Mouse (Mus musculus): ENCODE data around the gene Atp9a. TPM values are rescaled to one million over a fixed set of nuclear protein-coding genes. Genes with fewer than 3 reads are reported as not detected.
"Not testable (repeated sequence)": the region's sequence is repeated elsewhere in the genome, so short reads cannot be mapped to it uniquely, and the experiment has no call there.

Gene Atp9a
- total RNA-seq (2022): 100 to 1,000 TPM in 2 of 4 experiments, 10 to 100 TPM in 2; 82.4 to 126 (median 105) TPM

- peak; percentile 45 for DNase-seq
Measured at GRCm38 (mm10) chr2:168742059-168742627, at the start of gene Atp9a. TSS of gene Atp9a (minus strand) at chr2:168742409.

DNA sequence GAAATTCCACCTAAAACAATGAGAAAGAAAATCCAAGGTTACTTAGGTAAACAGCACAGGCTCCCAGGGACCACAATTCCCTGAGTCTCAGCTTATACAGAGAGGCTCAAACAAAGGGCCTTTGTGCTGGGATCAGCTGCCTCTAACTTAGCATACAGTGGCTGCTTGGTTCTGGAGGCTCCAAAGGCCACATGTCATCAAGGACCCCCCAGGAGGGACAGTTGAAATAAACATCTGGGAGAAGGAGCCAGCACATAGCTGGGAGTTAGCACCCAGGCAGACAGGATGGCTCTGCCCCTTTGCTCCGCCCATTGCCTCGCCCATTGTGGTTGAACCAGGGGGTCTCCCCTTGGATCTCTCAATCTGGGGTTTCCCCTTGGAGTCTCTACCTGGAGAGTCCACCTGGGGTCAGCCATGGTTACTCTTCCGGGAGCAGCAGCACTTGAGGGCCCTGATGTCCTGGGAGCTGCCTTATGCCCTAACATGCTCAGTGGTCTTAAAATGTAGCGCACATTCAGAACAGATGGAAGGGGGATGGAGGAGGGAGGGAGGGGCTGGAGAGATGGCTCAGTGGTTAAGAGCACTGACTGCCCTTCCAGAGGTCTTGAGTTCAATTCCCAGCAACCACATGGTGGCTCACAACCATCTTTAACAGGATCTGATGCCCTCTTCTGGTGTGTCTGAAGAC is 49.0 kb upstream of the Atp9a start:
- DNase-seq: no peak

DNA sequence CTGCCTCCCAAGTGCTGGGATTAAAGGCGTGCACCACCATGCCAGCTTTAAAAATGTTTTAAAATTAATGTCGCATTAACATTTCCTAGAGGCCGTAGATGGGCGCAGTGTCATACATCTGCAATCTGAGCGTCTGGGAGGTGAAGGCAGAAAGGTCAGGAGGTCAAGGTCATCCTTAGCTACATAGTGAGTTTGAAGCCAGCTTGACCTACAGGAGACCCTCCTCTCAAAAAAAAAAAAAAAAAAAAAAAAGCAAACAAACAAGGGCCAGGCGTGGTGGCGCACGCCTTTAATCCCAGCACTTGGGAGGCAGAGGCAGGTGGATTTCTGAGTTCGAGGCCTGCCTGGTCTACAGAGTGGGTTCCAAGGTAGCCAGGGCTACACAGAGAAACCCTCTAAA is 44.0 kb upstream of the Atp9a start:
- no peak for DNase-seq

DNA sequence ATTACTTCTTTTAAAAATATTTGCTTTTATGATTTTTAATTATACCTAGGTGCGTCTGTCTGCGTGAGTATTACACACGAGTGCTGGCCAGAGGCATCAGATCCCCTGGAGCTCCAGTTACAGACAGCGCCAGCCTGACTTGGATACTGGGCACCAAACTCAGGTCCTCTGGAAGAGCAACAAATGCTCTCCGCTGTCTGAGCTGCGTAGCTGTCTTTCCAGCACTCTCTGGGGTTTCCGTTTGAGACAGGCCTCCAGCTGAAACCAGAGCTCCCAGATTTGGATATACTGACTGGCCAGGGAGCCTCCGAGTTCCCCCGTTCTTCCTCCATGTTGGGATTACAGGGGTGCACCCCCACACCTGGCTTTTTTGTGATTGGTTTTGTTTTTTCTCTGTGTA is 38.4 kb upstream of the Atp9a start:
- no peak for DNase-seq

DNA sequence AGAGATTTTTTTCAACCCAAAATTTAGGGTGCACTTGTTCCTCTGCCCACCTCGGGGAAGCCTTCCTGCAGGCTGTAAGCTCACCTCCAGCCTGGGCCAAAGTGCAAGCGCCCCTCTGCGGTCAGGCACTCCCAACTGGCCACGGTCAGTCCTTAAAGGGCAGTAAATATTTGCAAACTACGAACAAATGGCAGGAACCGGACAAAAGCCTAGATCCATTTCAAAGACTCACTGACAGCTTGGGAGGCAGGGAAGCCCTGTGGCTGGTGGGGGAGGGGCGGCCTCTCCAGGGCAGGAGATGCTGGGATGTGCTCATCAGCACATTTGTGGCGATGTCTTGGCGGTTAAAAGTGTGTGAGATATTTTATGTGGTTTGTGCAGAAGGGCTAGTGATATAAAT is 37.8 kb upstream of the Atp9a start:
- DNase-seq: no peak

- DNase-seq: no peak
Measured at GRCm38 (mm10) chr2:168777481-168777880, 35.3 kb upstream of the Atp9a start.

DNA sequence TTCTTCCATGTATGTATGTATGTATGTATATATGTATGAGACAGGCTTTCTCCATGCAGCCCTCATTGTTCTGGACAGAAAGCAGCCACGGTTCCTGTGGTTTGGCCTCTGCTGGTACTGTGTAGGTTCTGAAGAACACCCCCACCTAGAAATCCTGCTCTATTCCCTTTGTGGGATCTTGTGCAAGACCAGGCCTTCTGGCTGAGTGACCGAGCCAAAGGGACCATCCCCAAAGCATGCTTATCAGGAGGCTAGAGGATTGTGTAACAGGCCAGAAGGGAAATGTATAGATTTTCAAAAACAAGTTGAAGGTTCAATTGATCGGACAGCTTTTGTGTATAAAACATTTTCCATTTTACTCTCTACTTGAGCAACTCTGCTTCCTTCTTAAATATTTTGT is 34.0 kb upstream of the Atp9a start:
- no peak for DNase-seq

DNA sequence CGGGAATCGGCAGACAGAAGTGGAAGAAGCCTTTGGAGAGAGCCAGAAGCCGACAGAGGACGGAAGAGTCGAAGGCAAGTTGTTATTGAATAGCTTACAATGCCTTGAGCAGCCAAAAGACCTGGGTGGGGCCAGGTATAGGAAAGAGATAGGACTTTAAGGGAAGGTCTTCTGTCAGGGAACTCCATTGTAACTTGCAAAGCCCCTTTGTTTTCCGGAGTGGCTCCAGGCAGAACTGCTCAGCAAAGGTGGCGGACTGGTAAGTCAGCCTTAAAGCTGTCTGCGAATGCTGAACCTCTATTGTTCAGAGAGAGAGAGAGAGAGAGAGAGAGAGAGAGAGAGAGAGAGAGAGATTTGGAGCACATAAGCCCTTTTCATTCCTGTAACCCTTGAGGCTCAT is 27.1 kb upstream of the Atp9a start:
- DNase-seq: no peak

GRCm38 (mm10) chr2:168767582-168767981 is 25.4 kb upstream of the Atp9a start, which contains the start of gene Sall4:
TSS of gene Sall4 (minus strand) at chr2:168767943.
- no peak for DNase-seq

DNA sequence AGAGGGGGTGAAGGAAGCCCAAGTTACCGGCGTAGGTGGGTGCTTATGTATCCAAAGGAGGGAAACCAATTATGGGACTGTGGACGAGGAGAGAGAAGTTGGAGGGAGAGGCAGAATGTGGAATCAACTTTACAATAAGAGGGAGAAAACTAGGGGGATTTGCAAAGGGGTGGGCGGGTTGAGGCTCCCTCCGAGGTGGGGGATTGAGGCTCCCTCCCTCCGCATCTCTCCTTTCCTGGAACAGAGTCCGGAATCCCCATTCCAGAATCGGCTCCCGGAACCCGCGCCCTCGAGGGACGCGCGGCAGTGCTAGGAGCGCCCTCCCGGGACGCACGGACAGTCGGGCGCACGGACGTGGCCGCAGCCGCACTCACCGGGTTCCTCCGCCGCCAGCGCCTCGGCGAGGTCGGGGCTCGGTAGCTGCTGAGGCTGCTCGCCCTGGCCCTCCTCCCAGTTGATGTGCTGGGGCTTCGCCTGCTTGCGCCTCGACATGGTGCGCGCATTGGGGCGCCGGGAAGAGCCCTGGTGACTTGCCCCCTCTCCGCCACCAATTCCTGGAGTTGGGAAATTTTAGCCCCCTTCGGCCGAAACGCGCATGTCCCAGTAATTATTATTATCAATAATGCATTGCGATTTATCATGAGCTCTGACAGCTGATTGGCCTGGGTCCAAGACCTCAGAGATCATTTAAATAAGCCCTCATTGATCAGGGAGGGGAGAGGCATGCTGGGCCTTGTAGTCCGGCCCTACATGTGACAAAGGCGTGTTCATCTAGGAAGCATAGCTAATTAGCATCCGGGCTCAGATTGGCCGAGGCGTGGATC is 24.5 kb upstream of the Atp9a start:
- DNase-seq: no peak

GRCm38 (mm10) chr2:168765696-168766537 is 23.7 kb upstream of the Atp9a start:
- DNase-seq: no peak

DNA sequence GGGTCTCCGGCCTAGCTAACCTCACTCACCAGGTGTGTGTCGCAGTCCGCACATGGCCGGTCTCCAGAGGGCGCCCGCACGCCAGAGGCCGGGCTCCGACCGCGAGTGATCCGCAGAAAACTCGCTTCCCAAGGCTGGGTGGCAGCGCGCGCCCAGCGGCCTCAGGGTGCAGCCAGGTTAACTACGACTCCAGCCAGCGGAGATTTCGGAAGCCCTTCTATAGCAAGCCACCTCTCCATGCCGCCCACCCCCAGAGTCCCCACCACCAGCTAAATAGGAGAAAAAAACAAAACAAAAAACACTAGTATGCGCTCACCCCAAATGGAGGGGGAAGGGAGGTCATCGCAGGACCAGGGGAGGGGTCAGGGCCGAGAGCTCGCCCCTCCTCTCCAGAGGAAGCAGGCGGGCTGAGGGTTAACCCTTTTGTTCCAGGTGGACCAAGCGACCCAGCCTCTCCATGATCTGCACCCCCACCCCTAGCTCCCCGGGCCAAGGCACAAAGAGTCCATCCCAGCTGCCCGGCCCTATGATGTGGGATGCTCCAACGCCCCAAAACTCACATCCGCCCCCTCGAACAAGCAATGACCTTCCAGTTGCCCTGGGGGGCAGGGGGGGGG is 23.0 kb upstream of the Atp9a start:
- DNase-seq: no peak

DNA sequence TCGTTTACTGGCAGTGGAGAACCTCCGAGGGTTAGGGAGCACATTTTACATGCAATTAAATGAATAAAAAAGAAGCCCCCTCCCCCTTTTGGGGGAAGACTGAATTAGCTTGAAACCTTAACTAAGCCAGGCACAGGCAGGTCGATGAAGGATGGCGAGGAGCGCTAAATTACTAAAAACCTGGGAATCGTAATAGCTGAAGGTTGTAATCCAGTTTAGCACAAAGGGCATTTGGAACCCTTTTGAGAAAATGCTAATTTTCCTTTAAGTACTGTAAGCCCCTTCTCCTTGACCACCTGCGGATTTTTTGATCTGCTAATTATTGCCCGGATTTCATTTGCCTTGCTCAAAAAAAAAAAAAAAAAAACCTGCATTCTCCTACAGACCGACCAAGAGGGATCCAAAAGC is 22.3 kb upstream of the Atp9a start:
- no peak for DNase-seq

- DNase-seq: no peak
Measured at GRCm38 (mm10) chr2:168763785-168764184, 21.6 kb upstream of the Atp9a start.

DNA sequence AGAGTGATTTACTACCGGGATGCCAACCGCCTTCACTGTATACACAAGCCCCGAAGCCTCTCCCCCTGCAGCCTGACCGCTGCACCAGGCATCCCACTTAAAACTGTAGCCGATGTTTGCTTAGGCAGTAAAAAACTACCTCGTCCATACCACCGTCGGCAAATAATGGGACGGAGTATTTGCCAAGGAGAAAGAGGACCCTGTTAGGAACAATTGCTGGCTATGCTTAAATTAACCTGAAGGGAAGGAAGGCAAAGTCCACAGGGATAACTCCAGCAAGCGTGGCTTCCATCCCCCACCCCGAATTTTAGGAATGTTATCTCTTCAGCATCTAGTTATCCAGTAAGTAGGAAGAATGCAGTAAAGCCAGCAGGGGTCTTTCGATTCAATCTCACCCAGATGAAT is 20.2 kb upstream of the Atp9a start:
- DNase-seq: no peak

DNA sequence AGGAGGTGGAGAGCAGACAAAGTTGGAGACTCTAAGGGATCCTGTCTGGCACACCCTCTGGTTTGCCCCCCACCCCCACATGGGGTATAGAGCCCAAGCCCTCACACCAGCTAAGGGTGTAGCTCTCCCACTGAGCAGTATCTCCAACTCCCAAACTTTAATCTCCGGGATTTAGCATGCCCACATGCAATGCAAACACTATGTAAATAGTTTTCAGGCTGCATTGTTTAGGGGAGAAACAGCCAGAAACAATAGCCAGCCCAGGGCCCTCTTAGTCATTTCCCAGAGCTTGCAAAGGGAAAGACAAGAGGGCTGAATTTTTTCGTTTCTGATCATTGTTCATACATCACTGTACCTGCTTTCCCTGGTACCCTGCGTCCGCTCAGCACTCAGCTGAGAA is 19.7 kb upstream of the Atp9a start:
- no peak for DNase-seq

DNA sequence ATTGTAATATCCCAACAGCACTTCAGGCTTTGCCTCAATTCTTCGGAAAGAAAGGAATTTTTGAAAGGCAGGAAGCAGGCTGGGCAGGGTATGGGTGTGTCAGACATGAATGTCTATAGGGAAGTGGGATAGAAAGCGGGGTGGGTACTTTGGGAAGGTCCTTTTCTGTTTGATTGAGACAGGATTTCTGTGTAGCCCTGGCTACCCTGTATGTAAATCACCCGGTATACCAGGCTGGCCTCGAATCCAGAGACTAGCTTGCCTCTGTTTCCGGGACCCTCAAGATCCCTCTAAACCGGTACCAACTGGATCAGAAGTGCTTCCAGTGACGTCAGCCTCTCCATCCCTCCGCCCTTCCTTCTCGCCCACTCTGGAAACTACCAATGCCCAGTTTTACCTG is 18.9 kb upstream of the Atp9a start:
- no peak for DNase-seq

GRCm38 (mm10) chr2:168744406-168744805 is 2.2 kb upstream of the Atp9a start:
- not testable (repeated sequence) for DNase-seq

DNA sequence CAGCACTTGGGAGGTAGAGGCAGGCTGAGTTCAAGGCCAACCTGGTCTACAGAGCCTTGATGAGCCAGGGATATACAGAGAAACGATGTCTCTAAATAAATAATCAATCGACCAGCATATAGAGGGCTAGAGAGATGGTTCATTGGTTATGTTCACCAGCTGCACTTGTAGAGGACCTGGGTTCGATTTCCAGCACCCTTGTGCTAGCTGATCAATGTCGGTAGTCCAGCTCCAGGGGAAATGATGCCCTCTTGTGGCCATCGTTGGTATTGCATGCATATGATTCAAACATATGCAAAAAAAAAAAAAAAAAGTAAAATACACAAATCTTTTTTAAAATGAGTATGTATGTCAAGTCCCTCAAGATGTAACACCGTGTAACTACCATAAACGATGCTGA is 440 bp upstream of the Atp9a start:
- DNase-seq: no peak

- DNase-seq: peak; percentile 66
Measured at GRCm38 (mm10) chr2:168741273-168742058, 743 bp downstream of the Atp9a start.

- DNase-seq: no peak
Measured at GRCm38 (mm10) chr2:168740496-168740895, 1.7 kb downstream of the Atp9a start.
